In genomic region chr5:48125770-48126423, GRCm38 (mm10) we compare ENCODE assay signal across 8 mouse cellular contexts.
A peak's percentile ranks its signal among the peaks of the same experiment; 100 is the strongest.
DNase-seq lines count a peak whose midpoint lies in the region; ATAC-seq and TF ChIP-seq lines count a peak whose summit lies in the region.

No protein-coding gene starts in this region.

- no peaks in the 10 kb centered on the region for H3K4me1 ChIP-seq in forebrain, embryonic 15.5 days

- H3K9me3 ChIP-seq in forebrain, embryonic 15.5 days, result no peaks in the 10 kb centered on the region

- no peak overlapping the region for H3K4me3 ChIP-seq in left cerebral cortex, adult 2 months
- no peak overlapping the region for H3K4me3 ChIP-seq in forebrain, embryonic 15.5 days

- WGBS in forebrain, embryonic 15.5 days, result 88% methylated on average over 3 of the region's 3 CpGs

- intact Hi-C loops in left cerebral cortex, adult 2 months (cut with DNase I), result no loop called here

- no peak overlapping the region for H3K4me2 ChIP-seq in forebrain, embryonic 15.5 days (replicated peaks)

- TF ChIP-seq CTCF in left cerebral cortex, adult 2 months (IDR thresholded peaks at IDR 0.05), result peak; percentile 66

- peak; percentile 50; the same call in 1 of the 2 replicates for ATAC-seq in forebrain, embryonic 15.5 days (replicated peaks)
- 0 out of 2 replicates have a peak, but pooled peaks have one; percentile 30 for ATAC-seq in megakaryocyte, adult 5-6 weeks (ENCODE audit: poor library complexity, severe bottlenecking)

- H3K9ac ChIP-seq in forebrain, embryonic 15.5 days (replicated peaks), result no peak overlapping the region

- no peaks in the 10 kb centered on the region for H3K36me3 ChIP-seq in forebrain, embryonic 15.5 days

- no peaks in the 10 kb centered on the region for H3K27me3 ChIP-seq in forebrain, embryonic 15.5 days

- H3K27ac ChIP-seq in left cerebral cortex, adult 2 months, result no peak overlapping the region
- H3K27ac ChIP-seq in forebrain, embryonic 15.5 days (replicated peaks), result no peak overlapping the region

- peak; percentile 10 to 12 for DNase-seq in cerebellum, adult 18-20 months
- no peak for DNase-seq in cerebellum, adult 11-12 months
- DNase-seq in left cerebral cortex, adult 2 months (ENCODE audit: extremely low spot score in 1 of 2, low spot score in 2 of 2), result peak in 1 of 2 experiments; percentile 21
- no peak for DNase-seq in left cerebral cortex, adult 8-10 months (ENCODE audit: low spot score in 2 of 2)
- DNase-seq in thymus, postnatal 4 days, result no peak
- DNase-seq in ovary, postnatal 36 days (ENCODE audit: low spot score), result no peak

Comparison
In these comparisons a context has a peak if more than half of its experiments do, and no peak if none do; other contexts are left out.
1. DNase-seq: peak in cerebellum, adult 18-20 months (2 of 2); none in cerebellum, adult 11-12 months (single experiment), left cerebral cortex, adult 8-10 months (0 of 2), thymus, postnatal 4 days (single experiment) and ovary, postnatal 36 days (single experiment).